Mouse (Mus musculus): Measurements from ENCODE around the gene Clec2i. TPM values are rescaled to one million over a fixed set of nuclear protein-coding genes. Genes with fewer than 3 reads are reported as not detected.
"Not testable (repeated sequence)": the region's sequence is repeated elsewhere in the genome, so short reads cannot be mapped to it uniquely, and the experiment has no call there.

Gene Clec2i
- polyA plus RNA-seq, 1 experiment = not detected

DNA sequence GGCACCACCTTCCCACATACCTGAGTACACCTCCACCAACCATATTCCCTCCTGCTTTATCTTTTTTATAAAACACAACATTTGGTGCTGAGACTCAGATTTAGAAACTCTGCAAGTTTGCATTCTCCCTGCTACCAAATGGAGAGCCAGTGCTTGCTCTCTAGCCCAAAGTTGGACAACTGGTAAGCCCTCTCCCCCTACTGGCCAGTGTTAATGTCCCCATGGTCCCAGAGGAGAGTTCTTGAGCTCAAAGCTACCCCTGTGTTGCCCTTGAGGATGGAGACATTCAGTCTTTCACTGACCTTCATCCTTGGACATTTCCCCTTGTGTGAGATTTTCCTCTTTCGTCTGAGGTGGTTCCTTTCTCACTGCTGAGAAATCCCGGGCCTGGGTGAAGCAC lies 12.7 kb downstream of the Clec2i start:
- TF ChIP-seq EP300 (IDR thresholded peaks at IDR 0.05; ENCODE audit: insufficient read depth, low read depth, low read length) = no peak
- no peak for TF ChIP-seq POLR2A (IDR thresholded peaks at IDR 0.05; ENCODE audit: insufficient read depth, low read length)
- TF ChIP-seq CTCF (IDR thresholded peaks at IDR 0.05; ENCODE audit: low read depth, low read length) = no peak
- no peaks in the 10 kb centered on the region for H3K4me1 ChIP-seq (ENCODE audit: control insufficient read depth, insufficient read depth, low read length)

GRCm38 (mm10) chr6:128900796-128901552 lies 13.6 kb downstream of the Clec2i start:
- not testable (repeated sequence) for H3K27ac ChIP-seq (ENCODE audit: insufficient read depth, low read length); H3K9ac ChIP-seq (ENCODE audit: low read depth, poor library complexity, severe bottlenecking); H3K27me3 ChIP-seq (ENCODE audit: control insufficient read depth, insufficient read depth, low read length, poor library complexity, severe bottlenecking); H3K36me3 ChIP-seq (ENCODE audit: control insufficient read depth, insufficient read depth, low read length, poor library complexity, severe bottlenecking); H3K4me1 ChIP-seq (ENCODE audit: control insufficient read depth, insufficient read depth, low read length); H3K4me3 ChIP-seq (ENCODE audit: low read depth, low read length)
- peaks cover 14% of the 10 kb centered on the region for H3K9me3 ChIP-seq (replicated peaks; ENCODE audit: control insufficient read depth, insufficient read depth, low read length, poor library complexity, severe bottlenecking)

More for the DNA sequence above, 12.7 kb downstream of the Clec2i start:
- Histone ChIP-seq H3K9ac (ENCODE audit: low read depth, poor library complexity, severe bottlenecking) (no peak overlapping the region), H3K9me3 (replicated peaks; ENCODE audit: control insufficient read depth, insufficient read depth, low read length, poor library complexity, severe bottlenecking) (peaks cover 14% of the 10 kb centered on the region), H3K36me3 (ENCODE audit: control insufficient read depth, insufficient read depth, low read length, poor library complexity, severe bottlenecking) (no peaks in the 10 kb centered on the region), H3K27ac (ENCODE audit: insufficient read depth, low read length) (no peak overlapping the region), H3K27me3 (ENCODE audit: control insufficient read depth, insufficient read depth, low read length, poor library complexity, severe bottlenecking) (no peaks in the 10 kb centered on the region), H3K4me3 (ENCODE audit: low read depth, low read length) (no peak overlapping the region)

GRCm38 (mm10) chr6:128913598-128914254 lies 26.3 kb downstream of the Clec2i start:
- Histone ChIP-seq H3K36me3 (ENCODE audit: control insufficient read depth, insufficient read depth, low read length, poor library complexity, severe bottlenecking) (no peaks in the 10 kb centered on the region), H3K4me1 (ENCODE audit: control insufficient read depth, insufficient read depth, low read length) (no peaks in the 10 kb centered on the region), H3K9ac (ENCODE audit: low read depth, poor library complexity, severe bottlenecking) (no peak overlapping the region), H3K9me3 (replicated peaks; ENCODE audit: control insufficient read depth, insufficient read depth, low read length, poor library complexity, severe bottlenecking) (peaks cover 13% of the 10 kb centered on the region), H3K27ac (ENCODE audit: insufficient read depth, low read length) (no peak overlapping the region), H3K27me3 (ENCODE audit: control insufficient read depth, insufficient read depth, low read length, poor library complexity, severe bottlenecking) (no peaks in the 10 kb centered on the region), H3K4me3 (ENCODE audit: low read depth, low read length) (no peak overlapping the region)
- TF ChIP-seq POLR2A (IDR thresholded peaks at IDR 0.05; ENCODE audit: insufficient read depth, low read length) = no peak
- TF ChIP-seq CTCF (IDR thresholded peaks at IDR 0.05; ENCODE audit: low read depth, low read length) = no peak
- TF ChIP-seq EP300 (IDR thresholded peaks at IDR 0.05; ENCODE audit: insufficient read depth, low read depth, low read length) = no peak

GRCm38 (mm10) chr6:128917322-128917721 lies 29.9 kb downstream of the Clec2i start:
- Histone ChIP-seq H3K27me3 (ENCODE audit: control insufficient read depth, insufficient read depth, low read length, poor library complexity, severe bottlenecking) (no peaks in the 10 kb centered on the region), H3K27ac (ENCODE audit: insufficient read depth, low read length) (no peak overlapping the region), H3K9me3 (replicated peaks; ENCODE audit: control insufficient read depth, insufficient read depth, low read length, poor library complexity, severe bottlenecking) (peaks cover 30% of the 10 kb centered on the region), H3K4me3 (ENCODE audit: low read depth, low read length) (no peak overlapping the region), H3K9ac (ENCODE audit: low read depth, poor library complexity, severe bottlenecking) (no peak overlapping the region), H3K36me3 (ENCODE audit: control insufficient read depth, insufficient read depth, low read length, poor library complexity, severe bottlenecking) (no peaks in the 10 kb centered on the region), H3K4me1 (ENCODE audit: control insufficient read depth, insufficient read depth, low read length) (no peaks in the 10 kb centered on the region)
- no peak for TF ChIP-seq EP300 (IDR thresholded peaks at IDR 0.05; ENCODE audit: insufficient read depth, low read depth, low read length)
- no peak for TF ChIP-seq POLR2A (IDR thresholded peaks at IDR 0.05; ENCODE audit: insufficient read depth, low read length)
- no peak for TF ChIP-seq CTCF (IDR thresholded peaks at IDR 0.05; ENCODE audit: low read depth, low read length)

DNA sequence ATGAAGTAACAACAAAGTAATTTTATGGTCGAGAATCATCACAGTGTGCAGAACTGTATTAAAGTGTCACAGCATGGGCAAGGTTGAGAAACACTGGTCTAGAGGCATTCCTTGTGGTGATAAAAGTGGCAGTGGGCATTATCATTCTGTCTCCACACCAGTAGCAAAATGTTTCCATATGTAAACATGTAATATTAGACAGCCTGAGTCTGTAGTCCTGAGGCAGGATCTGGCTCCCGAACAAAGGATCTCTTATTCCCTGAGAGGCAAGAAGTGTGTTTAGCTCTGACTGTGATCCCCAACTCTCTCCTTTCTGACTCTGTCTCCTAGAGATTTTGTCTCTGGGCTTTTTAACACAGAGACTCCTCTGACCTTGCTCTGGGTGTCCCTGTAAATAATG lies 45.7 kb downstream of the Clec2i start:
- TF ChIP-seq EP300 (IDR thresholded peaks at IDR 0.05; ENCODE audit: insufficient read depth, low read depth, low read length) = no peak
- TF ChIP-seq CTCF (IDR thresholded peaks at IDR 0.05; ENCODE audit: low read depth, low read length) = no peak
- no peak for TF ChIP-seq POLR2A (IDR thresholded peaks at IDR 0.05; ENCODE audit: insufficient read depth, low read length)
- Histone ChIP-seq H3K9ac (ENCODE audit: low read depth, poor library complexity, severe bottlenecking) (no peak overlapping the region), H3K4me1 (ENCODE audit: control insufficient read depth, insufficient read depth, low read length) (no peaks in the 10 kb centered on the region), H3K36me3 (ENCODE audit: control insufficient read depth, insufficient read depth, low read length, poor library complexity, severe bottlenecking) (no peaks in the 10 kb centered on the region), H3K27me3 (ENCODE audit: control insufficient read depth, insufficient read depth, low read length, poor library complexity, severe bottlenecking) (no peaks in the 10 kb centered on the region), H3K4me3 (ENCODE audit: low read depth, low read length) (no peak overlapping the region), H3K9me3 (replicated peaks; ENCODE audit: control insufficient read depth, insufficient read depth, low read length, poor library complexity, severe bottlenecking) (peaks cover 21% of the 10 kb centered on the region), H3K27ac (ENCODE audit: insufficient read depth, low read length) (no peak overlapping the region)

DNA sequence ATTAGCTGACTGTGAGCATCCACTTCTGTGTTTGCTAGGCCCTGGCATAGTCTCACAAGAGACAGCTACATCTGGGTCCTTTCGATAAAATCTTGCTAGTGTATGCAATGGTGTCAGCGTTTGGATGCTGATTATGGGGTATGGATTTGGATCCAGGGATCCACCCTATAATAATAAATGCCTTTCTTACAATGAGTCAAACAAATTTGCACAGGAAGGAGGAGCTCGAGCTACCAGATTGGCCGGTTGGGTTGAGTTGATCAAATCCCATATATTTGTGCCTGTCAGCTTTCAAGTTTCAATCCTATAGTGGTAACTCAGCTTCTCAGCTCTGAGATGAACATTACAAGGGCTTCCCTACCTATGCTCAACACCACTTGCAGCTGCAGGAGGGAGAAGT lies 46.7 kb downstream of the Clec2i start, which contains the start of gene Clec2g:
TSS of gene Clec2g (plus strand) at position 301 of the 400 bp plus-strand sequence.
- not testable (repeated sequence) for H3K27ac ChIP-seq (ENCODE audit: insufficient read depth, low read length); H3K4me1 ChIP-seq (ENCODE audit: control insufficient read depth, insufficient read depth, low read length); H3K9ac ChIP-seq (ENCODE audit: low read depth, poor library complexity, severe bottlenecking); H3K36me3 ChIP-seq (ENCODE audit: control insufficient read depth, insufficient read depth, low read length, poor library complexity, severe bottlenecking); H3K27me3 ChIP-seq (ENCODE audit: control insufficient read depth, insufficient read depth, low read length, poor library complexity, severe bottlenecking); H3K4me3 ChIP-seq (ENCODE audit: low read depth, low read length)
- peaks cover 21% of the 10 kb centered on the region for H3K9me3 ChIP-seq (replicated peaks; ENCODE audit: control insufficient read depth, insufficient read depth, low read length, poor library complexity, severe bottlenecking)

GRCm38 (mm10) chr6:128935889-128936665 lies 48.7 kb downstream of the Clec2i start:
- not testable (repeated sequence) for H3K36me3 ChIP-seq (ENCODE audit: control insufficient read depth, insufficient read depth, low read length, poor library complexity, severe bottlenecking); H3K9ac ChIP-seq (ENCODE audit: low read depth, poor library complexity, severe bottlenecking); H3K4me1 ChIP-seq (ENCODE audit: control insufficient read depth, insufficient read depth, low read length); H3K27me3 ChIP-seq (ENCODE audit: control insufficient read depth, insufficient read depth, low read length, poor library complexity, severe bottlenecking); H3K4me3 ChIP-seq (ENCODE audit: low read depth, low read length); H3K27ac ChIP-seq (ENCODE audit: insufficient read depth, low read length)
- peaks cover 21% of the 10 kb centered on the region for H3K9me3 ChIP-seq (replicated peaks; ENCODE audit: control insufficient read depth, insufficient read depth, low read length, poor library complexity, severe bottlenecking)
